Mouse (Mus musculus): Measurements from ENCODE around the gene Polh.

The Polh gene

GRCm38 (mm10) chr17:46202421-46203071 is at the start of gene Polh, which contains the start of gene Xpo5:
Polh (minus strand) TSS chr17:46202645.
Xpo5 (plus strand) TSS chr17:46202782.
- DNase-seq, result peak; percentile 89 to 96

GRCm38 (mm10) chr17:46251174-46251573 is 48.7 kb upstream of the Polh start:
- no peak for DNase-seq

- no peak for DNase-seq
These were observed 45.7 kb upstream of the Polh start for GRCm38 (mm10) chr17:46248189-46248522.

GRCm38 (mm10) chr17:46247512-46248188 is 45.2 kb upstream of the Polh start, which contains the start of the genes Polr1c and Yipf3:
Polr1c (minus strand) TSS chr17:46248054.
Yipf3 (plus strand) TSS chr17:46248080.
- DNase-seq, result peak; percentile 94 to 96

- no peak for DNase-seq
These were observed 42.1 kb upstream of the Polh start for GRCm38 (mm10) chr17:46244579-46244978.

GRCm38 (mm10) chr17:46243624-46244023 is 41.2 kb upstream of the Polh start:
- no peak for DNase-seq

GRCm38 (mm10) chr17:46242993-46243392 is 40.5 kb upstream of the Polh start:
- DNase-seq, result no peak

- DNase-seq, result no peak
These were observed 39.8 kb upstream of the Polh start for GRCm38 (mm10) chr17:46242274-46242673.

- DNase-seq, result no peak
These were observed 39.0 kb upstream of the Polh start for GRCm38 (mm10) chr17:46241471-46241870.

- DNase-seq, result no peak
These were observed 37.2 kb upstream of the Polh start for GRCm38 (mm10) chr17:46239516-46240114.

GRCm38 (mm10) chr17:46237480-46237879 is 35.0 kb upstream of the Polh start:
- DNase-seq, result no peak

- no peak for DNase-seq
These were observed 34.6 kb upstream of the Polh start for GRCm38 (mm10) chr17:46237079-46237478.

- no peak for DNase-seq
These were observed 33.6 kb upstream of the Polh start for GRCm38 (mm10) chr17:46236067-46236466.

- DNase-seq, result no peak
These were observed 25.1 kb upstream of the Polh start for GRCm38 (mm10) chr17:46227576-46227975.

GRCm38 (mm10) chr17:46221601-46222000 is 19.2 kb upstream of the Polh start:
- DNase-seq, result no peak

GRCm38 (mm10) chr17:46210550-46210949 is 8.1 kb upstream of the Polh start:
- DNase-seq, result no peak

- no peak for DNase-seq
These were observed 4.2 kb upstream of the Polh start for GRCm38 (mm10) chr17:46206676-46207075.

GRCm38 (mm10) chr17:46203078-46203477 is 633 bp upstream of the Polh start:
- DNase-seq, result peak in 1 of 2 experiments; percentile 17

- no peak for DNase-seq
These were observed 1.3 kb downstream of the Polh start for GRCm38 (mm10) chr17:46201151-46201550.

- no peak for DNase-seq
These were observed 13.6 kb downstream of the Polh start for GRCm38 (mm10) chr17:46188829-46189228.

- no peak for DNase-seq
These were observed 20.2 kb downstream of the Polh start for GRCm38 (mm10) chr17:46182273-46182672.

- DNase-seq, result peak in 1 of 2 experiments; percentile 24
These were observed 31.9 kb downstream of the Polh start for GRCm38 (mm10) chr17:46170538-46170937.

GRCm38 (mm10) chr17:46168768-46169167 is 33.7 kb downstream of the Polh start:
- DNase-seq, result no peak

GRCm38 (mm10) chr17:46168318-46168717 is 34.1 kb downstream of the Polh start:
- DNase-seq, result no peak
